Mouse (Mus musculus): ENCODE measurements around the gene Cyfip2.

GRCm38 (mm10) chr11:46219380-46219779, 93.3 kb downstream of the Cyfip2 start:
- no peak for TF ChIP-seq CTCF (IDR thresholded peaks at IDR 0.05; ENCODE audit: low read depth)
- no peak for TF ChIP-seq EP300 (IDR thresholded peaks at IDR 0.05; ENCODE audit: low read depth)
